Mouse (Mus musculus) CD4-positive helper T cell, adult 2 months (primary cell): ENCODE results near the gene Snph.

ENCODE experiments used
- DNase-seq: peaks from one replicate; pipeline ENCODE4 v3.0.0-alpha.2; 2012; ENCODE audit warnings: low read depth, missing footprints, low spot score

The Snph gene

GRCm38 (mm10) chr2:151602106-151602505 is 30.3 kb downstream of the Snph start:
- no peak for DNase-seq

- no peak for DNase-seq
These were observed 34.3 kb downstream of the Snph start for GRCm38 (mm10) chr2:151598068-151598467.

DNA sequence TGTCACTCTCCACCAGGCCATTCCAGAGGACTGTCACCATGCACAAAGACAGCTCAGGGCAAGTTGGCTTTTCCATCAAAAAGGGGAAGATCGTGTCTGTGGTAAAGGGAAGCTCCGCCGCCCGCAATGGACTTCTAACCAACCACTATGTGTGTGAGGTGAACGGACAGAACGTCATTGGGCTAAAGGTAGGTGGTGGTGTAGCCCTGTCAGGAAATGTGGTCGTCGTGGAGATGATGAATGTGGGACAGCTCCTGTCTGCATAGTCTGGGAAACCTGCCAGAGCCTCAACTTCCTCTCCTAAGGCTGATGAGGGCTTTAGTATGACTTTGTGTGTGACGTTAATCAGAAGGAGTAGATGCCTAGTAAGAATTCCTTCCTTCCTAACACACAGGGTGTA is 45.1 kb downstream of the Snph start:
- DNase-seq, result no peak

DNA sequence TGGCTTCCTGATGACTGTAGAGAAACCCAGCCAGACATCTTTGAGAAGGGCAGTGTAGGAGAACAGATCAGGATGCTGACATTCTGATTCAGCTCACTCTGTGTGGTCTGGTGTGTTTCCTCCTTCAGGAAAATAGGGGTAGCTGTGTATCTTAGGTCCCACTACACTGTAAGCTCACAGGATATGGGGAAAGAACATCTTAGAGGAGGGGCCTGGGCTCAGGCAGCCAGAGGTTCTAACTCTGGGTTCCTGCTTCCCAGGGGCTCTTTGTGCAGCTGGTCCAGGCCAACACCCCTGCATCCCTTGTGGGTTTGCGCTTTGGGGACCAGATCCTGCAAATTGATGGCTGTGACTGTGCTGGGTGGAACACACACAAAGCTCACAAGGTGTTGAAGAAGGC is 45.6 kb downstream of the Snph start:
- no peak for DNase-seq

DNA sequence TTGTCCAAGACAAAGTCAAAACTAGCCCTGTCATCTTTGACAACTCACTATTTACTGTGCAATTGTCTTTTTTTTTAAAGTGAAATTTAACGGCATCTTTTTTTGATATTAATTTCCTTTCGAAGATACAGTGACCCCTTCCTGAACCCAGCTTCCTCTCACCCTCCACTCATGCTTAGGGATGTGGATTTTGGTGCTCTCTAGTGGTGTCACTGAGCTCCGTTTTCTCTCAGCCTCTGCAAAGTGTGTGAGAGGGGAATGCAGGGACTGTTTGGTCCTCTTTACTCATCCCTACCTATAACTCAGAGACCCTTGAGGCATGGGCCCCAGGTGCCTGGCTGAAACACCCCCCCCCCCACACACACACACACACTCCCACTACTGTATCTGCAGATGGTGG is 46.5 kb downstream of the Snph start:
- no peak for DNase-seq

DNA sequence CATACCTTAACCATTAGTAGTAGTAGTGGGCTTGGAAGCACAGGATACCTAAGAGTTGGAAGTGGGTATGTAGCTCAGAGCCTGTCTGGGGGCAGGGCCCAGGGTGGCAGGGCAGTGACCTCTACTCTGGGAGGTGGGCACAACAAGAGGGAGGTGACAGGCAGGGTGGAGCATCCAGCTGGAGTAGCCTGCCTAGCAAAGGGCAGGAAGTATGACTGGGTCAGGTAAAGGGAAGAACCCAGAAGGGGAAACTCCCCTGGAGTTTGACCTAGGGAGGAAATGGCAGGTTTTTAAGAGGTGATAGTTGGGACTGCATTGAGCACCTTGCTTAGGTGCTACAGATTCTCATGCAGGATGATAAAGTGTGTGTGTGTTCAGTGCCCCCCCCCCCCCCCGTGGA is 51.4 kb downstream of the Snph start:
- no peak for DNase-seq

- no peak for DNase-seq
These were observed 53.2 kb downstream of the Snph start for GRCm38 (mm10) chr2:151579183-151579582.

- DNase-seq, result peak; percentile 85
These were observed 56.5 kb downstream of the Snph start for GRCm38 (mm10) chr2:151575699-151576389.

DNA sequence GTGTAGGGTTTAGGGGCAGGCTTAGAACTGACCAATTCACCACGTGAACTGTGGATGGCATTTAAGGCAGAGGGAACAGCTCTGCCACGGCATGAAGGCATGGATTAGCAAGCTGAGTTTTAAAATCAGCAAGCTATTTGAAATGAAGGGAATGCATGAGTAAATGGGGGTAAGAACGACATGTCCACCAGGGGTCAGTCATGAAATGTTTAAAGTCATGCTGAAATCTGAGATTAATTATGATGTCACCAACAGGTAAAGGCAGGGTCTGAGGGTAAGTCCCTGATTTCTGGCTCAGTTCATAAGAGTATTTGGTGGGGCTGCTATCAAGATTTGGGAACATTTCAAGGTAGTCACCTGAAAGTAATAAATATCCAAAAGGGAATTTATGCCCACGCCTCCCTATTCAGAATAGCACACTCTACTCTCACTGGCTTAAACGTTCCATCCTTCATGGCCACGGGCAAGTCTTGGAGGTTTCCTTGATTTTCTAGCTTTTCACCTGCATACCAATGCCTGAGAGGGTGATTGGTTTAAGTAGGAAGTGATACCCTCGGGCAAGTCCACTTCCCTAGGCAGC is 57.2 kb downstream of the Snph start:
- peak; percentile 58 for DNase-seq

- DNase-seq, result no peak
These were observed 57.8 kb downstream of the Snph start for GRCm38 (mm10) chr2:151574607-151575006.

GRCm38 (mm10) chr2:151573667-151574066 is 58.7 kb downstream of the Snph start:
- DNase-seq, result no peak

DNA sequence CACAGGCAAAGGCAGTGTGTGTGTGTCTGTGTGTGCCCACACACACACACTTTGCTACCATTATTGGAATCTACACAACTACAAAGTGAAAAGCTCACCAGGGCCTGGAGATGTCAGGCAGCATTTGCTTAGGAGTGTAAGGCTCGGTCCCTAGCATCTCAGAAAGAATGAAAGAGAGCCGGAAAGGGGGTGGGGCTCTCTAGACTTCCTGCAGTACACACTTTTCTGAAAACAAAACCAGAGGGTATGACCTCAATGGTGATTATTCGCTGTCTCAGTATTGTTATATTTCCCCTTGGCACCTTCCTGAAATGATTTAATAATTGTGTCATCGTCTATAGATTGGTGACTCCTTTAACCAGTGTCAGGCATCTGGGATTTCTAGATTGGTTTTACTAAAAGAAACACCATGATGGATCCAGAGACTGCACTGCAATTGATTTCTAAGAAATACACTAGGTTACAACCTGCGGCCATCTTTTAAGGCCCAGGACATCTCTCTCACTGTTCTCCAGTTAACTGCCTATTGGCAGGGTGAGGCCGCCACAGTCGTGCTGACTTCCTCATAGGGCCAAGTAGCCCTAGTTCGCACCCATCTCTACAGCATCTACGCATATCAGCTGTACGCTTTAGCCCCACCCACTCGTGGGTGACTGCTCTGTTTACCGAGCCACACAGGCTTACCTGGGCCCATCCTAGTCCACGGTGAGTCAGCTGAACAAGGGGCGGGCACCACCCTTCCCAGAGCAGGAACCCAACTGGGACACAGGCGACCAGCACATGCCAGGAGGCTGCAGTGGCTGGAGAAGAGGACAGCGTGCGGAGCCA is 60.3 kb downstream of the Snph start, which contains the start of gene Sdcbp2:
Gene Sdcbp2, plus strand, starts transcription at position 750 of the 828 bp plus-strand sequence.
- peak; percentile 76 for DNase-seq

DNA sequence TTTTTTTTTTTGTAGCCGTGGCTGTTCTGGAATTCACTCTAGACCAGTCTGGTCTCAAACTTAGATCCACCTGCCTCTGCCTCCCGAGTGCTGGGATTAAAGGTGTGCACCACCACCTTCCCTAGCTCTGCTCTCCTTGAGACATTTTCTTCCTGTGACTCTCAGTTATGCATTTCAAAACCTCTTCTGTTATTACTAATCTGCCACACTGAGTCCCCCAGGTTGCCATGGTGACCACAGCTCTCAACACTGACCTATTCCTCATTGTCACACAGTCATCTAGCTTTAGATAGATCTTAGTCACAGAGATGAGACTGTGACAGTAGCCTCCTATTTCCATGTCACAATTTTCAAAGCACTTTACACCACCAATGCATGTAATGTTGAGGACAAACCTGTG is 62.9 kb downstream of the Snph start:
- DNase-seq, result peak; percentile 72

DNA sequence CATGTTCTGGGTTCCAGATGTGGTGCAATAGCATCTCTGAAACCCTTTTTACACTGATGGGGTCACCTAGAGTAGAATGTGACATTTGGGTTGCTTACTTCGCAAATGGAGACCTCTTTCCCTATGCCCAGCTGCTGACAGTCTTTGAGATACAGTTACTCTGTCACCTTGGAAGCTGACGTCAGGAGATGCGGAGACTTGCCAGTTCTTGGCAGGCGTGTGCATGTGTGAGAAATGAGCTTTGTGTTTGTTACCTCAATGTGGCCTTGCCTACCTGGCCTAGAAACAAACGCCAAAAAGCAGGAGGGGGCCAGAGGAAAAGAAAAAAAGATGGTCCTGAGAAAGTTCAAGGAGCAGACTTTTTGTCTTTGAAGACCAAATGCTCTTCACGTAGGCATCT is 65.5 kb downstream of the Snph start:
- DNase-seq, result no peak

DNA sequence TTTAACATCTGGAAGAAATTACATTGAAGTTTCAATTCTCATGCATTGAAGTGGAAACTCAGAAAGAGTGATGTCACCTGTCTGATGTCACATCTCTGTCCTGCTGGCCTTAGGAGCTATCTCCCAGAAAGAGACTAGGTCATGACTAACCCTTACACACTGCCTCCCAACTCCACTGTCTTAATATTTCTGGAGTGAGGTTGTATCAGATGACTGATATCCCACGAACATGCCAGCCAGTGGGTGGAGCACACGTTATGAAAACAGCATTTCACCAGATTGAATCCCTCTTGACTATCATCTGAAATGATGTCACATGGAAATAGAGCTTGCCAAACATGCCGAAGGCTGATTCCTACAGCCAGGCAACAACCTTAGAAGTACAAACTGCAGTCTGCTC is 67.4 kb downstream of the Snph start:
- DNase-seq, result peak; percentile 20

DNA sequence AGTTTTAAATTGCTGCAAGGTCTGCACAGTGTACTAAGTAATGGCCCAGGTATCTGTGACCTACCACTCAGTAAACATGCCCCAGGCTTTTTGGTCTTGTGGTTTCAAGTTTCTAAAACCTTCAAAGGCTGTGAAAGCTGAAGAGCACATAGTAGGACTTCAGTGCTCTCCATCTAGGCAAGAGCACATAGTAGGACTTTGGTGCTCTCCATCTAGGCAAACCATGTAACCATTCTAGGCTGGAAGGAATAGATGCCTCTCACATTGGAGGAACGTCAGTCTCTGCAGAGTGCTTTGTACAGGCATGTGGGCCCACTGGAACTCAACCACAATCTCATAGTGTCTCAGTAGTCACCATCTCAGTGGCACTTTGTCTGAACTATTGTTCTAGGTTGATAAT is 68.4 kb downstream of the Snph start:
- peak; percentile 15 for DNase-seq

DNA sequence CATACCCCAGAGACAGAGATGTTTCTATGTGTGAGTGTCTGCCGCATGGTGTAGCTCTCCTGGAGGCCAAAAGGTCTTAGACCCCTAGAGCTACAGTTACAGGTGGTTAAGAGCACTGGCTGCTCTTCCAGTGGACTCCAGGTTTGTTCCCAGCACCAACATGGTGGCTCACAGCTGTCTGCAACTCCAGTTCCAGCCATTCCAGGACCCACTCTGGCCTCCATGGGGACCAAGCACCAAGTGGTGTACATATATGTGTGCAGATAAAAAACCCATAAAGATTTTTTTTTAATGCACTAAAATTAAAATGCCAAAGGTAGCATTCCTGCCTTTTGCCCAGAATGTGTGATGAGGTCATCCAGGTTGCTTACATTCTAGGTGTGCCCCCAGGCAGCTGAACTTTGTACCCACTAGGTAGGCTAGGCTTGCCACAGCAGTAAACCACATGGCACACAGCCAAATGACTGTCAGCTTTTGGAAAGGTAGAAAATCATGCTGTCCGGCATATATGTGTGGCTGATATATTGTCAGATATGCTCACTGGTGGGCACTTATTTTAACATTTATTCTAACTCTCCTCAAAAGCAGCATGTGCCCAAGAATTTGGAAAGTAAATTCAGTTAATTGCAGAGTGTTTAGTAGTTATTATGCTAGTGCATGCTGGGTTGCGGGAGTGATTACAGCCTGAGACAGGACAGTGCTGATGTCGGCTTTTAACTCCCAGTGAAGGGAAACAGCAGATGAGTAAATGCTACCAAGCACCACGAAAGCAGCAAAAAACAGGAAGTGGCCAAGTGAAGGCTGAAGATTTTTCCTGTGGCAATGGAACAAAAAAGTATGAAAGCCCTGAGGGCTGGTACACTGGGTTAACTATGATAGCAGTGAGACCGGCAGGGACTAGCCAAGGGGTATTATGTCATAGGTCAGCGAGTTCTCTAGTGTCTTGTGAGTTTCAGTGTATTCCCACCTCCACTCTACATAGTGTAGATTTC is 69.2 kb downstream of the Snph start:
- peak; percentile 77 for DNase-seq

DNA sequence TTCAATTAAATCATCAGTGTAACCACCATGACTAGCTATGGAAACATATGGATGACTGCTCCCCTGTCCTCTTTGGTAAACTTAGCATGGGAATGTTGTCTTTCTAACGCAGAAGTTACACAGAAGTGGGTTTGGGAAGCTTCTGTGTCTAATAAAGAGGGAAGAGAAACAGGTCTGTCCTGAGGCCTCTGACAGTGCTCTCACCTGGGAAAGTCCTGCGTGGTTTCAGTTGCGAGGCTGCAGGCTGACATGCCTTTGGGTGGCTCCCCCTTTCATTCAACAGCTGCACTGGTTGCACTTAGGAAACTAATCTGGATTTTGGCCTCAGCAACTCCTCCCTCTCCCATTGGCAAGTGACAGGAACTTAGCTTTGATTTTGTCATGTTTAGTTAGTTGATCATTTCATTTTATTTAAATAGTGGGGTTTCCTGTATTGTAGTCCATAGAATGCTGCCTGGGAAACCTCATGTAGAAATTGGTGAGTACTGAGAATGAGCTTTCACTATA is 82.7 kb downstream of the Snph start:
- DNase-seq, result no peak

DNA sequence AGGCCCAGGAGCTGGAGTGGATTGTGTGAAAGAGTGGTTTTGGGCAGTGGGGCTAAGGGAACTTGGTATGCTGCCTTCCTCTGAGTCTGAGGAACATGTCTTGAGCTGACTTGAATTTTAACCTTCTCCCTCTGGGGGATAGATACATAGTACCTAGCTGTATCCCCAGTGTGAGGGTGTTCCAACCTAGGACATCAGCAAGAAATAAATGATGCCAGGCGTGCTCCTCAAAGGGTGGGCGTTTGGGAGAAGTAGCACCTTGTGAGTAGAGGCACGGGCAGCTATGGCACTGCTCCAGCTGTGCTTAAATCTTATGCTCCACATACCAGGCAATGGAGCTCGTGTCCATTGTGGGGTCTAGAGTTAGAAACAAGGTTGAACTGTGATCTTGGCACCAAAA is 85.8 kb downstream of the Snph start:
- DNase-seq, result no peak

GRCm38 (mm10) chr2:151544673-151545072 is 87.7 kb downstream of the Snph start:
- DNase-seq, result peak; percentile 27
